Mouse (Mus musculus) testis, adult 2 months (tissue): ENCODE results near the gene Noct.

Experiments
- CTCF ChIP-seq: fragments of 200-500 bp; IDR thresholded peaks from 2 replicates; pipeline ENCODE4 v1.5.1; 2012; ENCODE audit warnings: low read depth, mild to moderate bottlenecking, inconsistent platforms, low read length, moderate library complexity; ENCODE audit not compliant: control insufficient read depth, insufficient read depth, insufficient replicate concordance
- POLR2A ChIP-seq: fragments of 200-500 bp; IDR thresholded peaks from 2 replicates; pipeline ENCODE4 v1.6.1; 2012; ENCODE audit warnings: low read depth, mild to moderate bottlenecking, inconsistent platforms, low read length, moderate library complexity; ENCODE audit not compliant: control insufficient read depth

DNA sequence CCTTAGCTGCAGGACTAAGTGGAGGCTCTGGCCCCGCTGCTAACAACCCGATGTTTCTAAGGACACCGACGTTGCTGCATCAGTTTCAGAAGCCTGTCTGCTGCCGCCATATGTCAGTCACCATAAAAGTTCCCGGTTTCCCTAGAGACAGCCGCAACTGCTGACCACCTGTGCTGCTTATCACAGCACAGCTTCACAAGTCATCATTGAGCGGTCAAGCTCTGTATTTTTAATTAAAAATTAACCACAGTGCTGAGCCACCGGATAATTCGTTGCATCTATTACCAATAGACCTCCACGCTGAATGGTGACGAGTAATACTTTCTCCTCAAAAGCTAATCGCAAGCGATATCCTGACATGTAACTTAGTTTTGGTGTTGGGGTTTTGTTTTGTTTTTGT is 19.4 kb upstream of the Noct start:
- TF ChIP-seq CTCF (no peak), POLR2A (no peak)
